Mouse (Mus musculus) cortical plate, adult 2 months (tissue): ENCODE results near the gene Syne2.

Experiments
- CTCF ChIP-seq: fragments of 200-500 bp; IDR thresholded peaks from 2 replicates; pipeline ENCODE4 v1.5.1; 2011; ENCODE audit warnings: mild to moderate bottlenecking, control low read depth, low read length; ENCODE audit not compliant: insufficient read depth; ENCODE audit errors: extremely low read depth
- POLR2A ChIP-seq: fragments of 200-500 bp; IDR thresholded peaks from 2 replicates; pipeline ENCODE4 v1.6.1; 2011; ENCODE audit warnings: mild to moderate bottlenecking, low read length, control low read depth; ENCODE audit not compliant: insufficient read depth; ENCODE audit errors: extremely low read depth

DNA sequence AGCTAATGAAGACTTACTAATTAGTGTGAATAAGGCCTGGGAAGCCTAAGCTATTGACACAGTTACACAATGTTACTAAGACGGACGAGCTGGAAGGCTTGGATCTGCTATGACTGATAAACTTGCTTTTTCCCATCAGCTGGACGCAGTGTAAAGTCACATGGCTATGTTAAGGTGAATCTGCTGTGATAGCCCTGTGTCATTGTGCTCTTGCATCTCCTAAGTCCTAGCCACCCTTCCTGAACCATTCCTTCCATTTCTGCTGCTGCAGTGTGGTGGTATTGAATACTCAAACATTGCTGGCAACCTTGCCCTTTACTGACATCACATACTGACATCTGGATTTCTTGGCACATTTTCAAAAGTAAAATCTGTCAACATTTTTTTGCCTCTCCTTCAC lies 90.5 kb downstream of the Syne2 start:
- TF ChIP-seq CTCF: no peak
- no peak for TF ChIP-seq POLR2A
